Mouse (Mus musculus) MEL-GATA-1-ER (cell line): Measurements from ENCODE around the gene Prss28.

Source experiments
- DNase-seq: peaks from one replicate; pipeline ENCODE4 v3.0.0-alpha.2; 2012; ENCODE audit warnings: low read depth; ENCODE audit errors: extremely low read depth

Gene Prss28

GRCm38 (mm10) chr17:25308346-25308745 lies at the start of gene Prss28:
TSS of gene Prss28 (plus strand) at chr17:25308646.
- no peak for DNase-seq

GRCm38 (mm10) chr17:25264453-25264852 lies 44.0 kb upstream of the Prss28 start:
- DNase-seq = no peak

GRCm38 (mm10) chr17:25270795-25271335 lies 37.6 kb upstream of the Prss28 start:
- no peak for DNase-seq

- DNase-seq = no peak
Observed at GRCm38 (mm10) chr17:25272326-25272725, 36.1 kb upstream of the Prss28 start.

GRCm38 (mm10) chr17:25272951-25273705 lies 35.3 kb upstream of the Prss28 start:
- no peak for DNase-seq

GRCm38 (mm10) chr17:25273706-25274501 lies 34.5 kb upstream of the Prss28 start:
- peak; percentile 98 for DNase-seq

GRCm38 (mm10) chr17:25274571-25275346 lies 33.7 kb upstream of the Prss28 start, which contains the start of gene Ube2i:
TSS of gene Ube2i (minus strand) at chr17:25274622.
- DNase-seq = no peak

- no peak for DNase-seq
Observed at GRCm38 (mm10) chr17:25275833-25276232, 32.6 kb upstream of the Prss28 start.

- DNase-seq = peak; percentile 74
Observed at GRCm38 (mm10) chr17:25282133-25282532, 26.3 kb upstream of the Prss28 start.

GRCm38 (mm10) chr17:25285033-25285432 lies 23.4 kb upstream of the Prss28 start:
- peak; percentile 50 for DNase-seq

GRCm38 (mm10) chr17:25288842-25289241 lies 19.6 kb upstream of the Prss28 start:
- no peak for DNase-seq

GRCm38 (mm10) chr17:25290411-25290810 lies 18.0 kb upstream of the Prss28 start:
- DNase-seq = no peak

- DNase-seq = no peak
Observed at GRCm38 (mm10) chr17:25293495-25293894, 15.0 kb upstream of the Prss28 start.

- DNase-seq = no peak
Observed at GRCm38 (mm10) chr17:25294111-25294510, 14.3 kb upstream of the Prss28 start.

GRCm38 (mm10) chr17:25298094-25298493 lies 10.4 kb upstream of the Prss28 start, which contains the start of gene Prss34:
TSS of gene Prss34 (plus strand) at chr17:25298394.
- no peak for DNase-seq

GRCm38 (mm10) chr17:25318354-25318753 lies 9.9 kb downstream of the Prss28 start, which contains the start of gene Prss29:
TSS of gene Prss29 (plus strand) at chr17:25318654.
- no peak for DNase-seq

GRCm38 (mm10) chr17:25320819-25321218 lies 12.4 kb downstream of the Prss28 start:
- no peak for DNase-seq

- no peak for DNase-seq
Observed at GRCm38 (mm10) chr17:25322930-25323329, 14.5 kb downstream of the Prss28 start.

- DNase-seq = no peak
Observed at GRCm38 (mm10) chr17:25332321-25332720, 23.9 kb downstream of the Prss28 start.

GRCm38 (mm10) chr17:25333943-25334342 lies 25.5 kb downstream of the Prss28 start:
- no peak for DNase-seq

- DNase-seq = no peak
Observed at GRCm38 (mm10) chr17:25338218-25338617, 29.8 kb downstream of the Prss28 start.
